Mouse (Mus musculus) embryo, embryonic 10 days (tissue): ENCODE measurements around the gene Xrcc2.

Experiments
- DNase-seq: peaks from one replicate; pipeline ENCODE4 v3.0.0-alpha.2; 2015; ENCODE audit warnings: low spot score

The Xrcc2 gene

DNA sequence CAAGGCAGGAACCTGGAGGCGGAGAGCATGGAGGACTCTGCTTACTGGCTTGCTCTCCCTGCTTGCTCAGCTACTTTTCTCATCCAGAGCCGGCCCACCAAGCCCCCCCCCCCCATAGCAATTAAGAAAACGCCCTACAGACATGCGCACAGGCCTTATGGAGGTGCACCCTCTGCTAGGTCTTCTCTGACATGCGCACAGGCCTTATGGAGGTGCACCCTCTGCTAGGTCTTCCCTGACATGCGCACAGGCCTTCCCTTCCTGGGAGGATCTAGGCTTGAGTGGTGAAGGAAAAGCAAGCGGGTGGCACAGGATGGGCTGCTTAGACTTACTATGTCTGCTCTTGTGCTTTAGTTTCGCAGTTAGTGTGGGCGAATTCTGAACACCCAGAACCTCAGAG is 37.3 kb downstream of the Xrcc2 start:
- no peak for DNase-seq

DNA sequence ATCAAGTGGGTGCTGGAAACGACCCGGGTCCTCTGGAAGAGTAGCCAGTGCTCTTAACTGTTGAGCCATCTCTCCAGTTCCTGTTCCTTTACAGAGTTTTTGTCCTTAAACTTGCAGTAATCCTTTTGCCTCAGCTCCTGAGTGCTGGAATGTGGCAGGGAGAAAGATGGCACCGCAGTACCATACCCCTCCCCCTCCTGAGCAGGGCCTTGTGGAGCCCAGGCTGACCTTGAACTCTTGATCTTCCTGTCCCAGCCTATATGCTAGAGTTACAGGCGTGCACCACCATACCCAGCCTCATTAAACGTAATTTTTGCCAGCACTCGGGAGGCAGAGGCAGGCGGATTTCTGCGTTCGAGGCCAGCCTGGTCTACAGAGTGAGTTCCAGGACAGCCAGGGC is 38.9 kb downstream of the Xrcc2 start:
- no peak for DNase-seq

DNA sequence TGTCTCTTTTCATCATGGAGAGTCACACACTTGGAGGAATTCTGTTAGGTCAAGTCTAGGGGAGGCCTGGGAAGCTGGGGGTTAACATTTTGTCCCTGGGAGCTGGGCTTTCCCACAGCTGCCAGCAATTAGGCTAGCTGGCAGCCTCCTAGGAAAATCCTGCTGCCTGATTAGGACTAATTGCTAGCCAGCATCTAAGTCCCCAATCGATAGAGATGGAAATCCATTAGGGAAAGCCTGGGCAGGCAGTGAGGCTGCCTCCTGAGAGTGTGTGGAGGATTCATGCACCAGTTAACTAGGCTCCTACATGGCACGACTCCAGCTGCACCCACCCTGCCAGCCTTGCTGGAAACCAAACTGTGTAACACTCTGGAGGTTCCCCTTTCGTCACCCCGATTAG is 39.5 kb downstream of the Xrcc2 start:
- DNase-seq = peak; percentile 35

DNA sequence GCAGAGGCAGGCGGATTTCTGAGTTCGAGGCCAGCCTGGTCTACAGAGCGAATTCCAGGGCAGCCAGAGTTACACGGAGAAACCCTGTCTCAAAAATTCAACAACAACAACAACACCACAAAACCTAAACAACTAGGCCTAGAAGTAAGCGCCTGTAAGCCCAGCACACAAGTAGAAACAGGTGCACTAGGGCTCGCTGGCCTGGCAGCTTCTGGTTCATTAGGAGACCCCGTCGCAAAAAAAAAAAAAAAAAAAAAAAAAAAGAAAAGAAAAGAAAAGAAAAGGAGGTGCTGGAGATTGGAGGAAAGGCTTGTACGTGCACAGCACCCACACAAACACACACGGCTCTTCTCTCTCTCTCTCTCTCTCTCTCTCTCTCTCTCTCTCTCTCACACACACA is 40.1 kb downstream of the Xrcc2 start:
- no peak for DNase-seq

DNA sequence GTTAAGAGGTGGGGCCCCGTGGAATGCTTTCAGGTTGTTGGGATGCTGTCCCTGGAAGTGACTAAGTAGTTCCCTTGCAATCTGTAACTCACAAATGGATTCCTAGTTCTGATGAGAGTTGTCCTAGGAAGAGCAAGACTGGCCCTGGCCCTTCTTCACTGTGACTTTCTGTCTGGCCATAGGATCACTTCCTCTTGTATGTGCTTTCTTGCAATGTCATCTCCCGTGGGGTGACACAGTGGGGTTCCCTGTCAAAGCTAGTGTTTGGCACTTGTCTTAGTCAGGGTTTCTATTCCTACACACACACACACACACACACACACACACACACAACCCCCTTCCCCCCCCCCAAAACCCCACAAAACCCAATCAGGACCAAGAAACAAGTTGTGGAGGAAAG is 42.5 kb downstream of the Xrcc2 start:
- DNase-seq = no peak

DNA sequence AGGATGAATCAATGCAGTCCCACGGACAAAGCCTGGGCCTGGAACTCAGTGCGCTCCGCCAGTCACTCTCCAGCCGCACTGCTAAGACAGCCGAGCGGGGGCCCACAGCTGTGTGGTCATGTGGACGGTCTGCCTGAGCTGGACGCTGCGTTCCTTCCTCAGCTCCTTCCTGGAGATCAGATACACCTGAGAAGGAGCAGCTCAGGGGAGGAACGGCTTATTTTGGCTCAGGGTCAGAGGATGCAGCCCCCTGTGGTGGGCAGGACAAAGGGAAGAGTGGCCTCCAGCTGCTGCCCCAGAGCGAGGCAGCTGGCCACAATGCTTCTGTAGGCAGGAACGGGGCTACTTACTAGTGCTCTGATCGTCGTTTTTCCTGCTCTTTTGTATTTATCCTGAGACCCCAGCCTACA is 51.0 kb downstream of the Xrcc2 start:
- peak; percentile 72 for DNase-seq

DNA sequence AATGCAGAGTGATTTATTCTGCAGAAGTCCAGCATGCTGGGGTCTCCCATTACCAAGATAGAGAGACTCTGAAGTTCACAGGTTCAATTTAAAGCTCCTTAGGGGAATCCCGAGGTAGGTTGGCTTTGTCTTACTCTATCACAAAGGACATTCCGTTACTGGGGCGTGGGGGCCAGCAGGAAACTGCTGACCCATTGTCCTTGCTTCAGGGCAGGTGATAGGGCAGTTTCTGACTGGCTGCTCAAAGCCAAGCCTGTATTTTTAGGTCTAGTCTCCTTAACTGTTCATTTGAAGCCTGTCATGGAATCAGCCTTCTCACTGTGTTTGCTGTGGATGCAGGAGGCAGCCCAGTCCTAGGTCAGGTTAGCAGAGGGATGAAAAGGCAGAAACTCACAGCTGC is 52.2 kb downstream of the Xrcc2 start:
- DNase-seq = no peak

DNA sequence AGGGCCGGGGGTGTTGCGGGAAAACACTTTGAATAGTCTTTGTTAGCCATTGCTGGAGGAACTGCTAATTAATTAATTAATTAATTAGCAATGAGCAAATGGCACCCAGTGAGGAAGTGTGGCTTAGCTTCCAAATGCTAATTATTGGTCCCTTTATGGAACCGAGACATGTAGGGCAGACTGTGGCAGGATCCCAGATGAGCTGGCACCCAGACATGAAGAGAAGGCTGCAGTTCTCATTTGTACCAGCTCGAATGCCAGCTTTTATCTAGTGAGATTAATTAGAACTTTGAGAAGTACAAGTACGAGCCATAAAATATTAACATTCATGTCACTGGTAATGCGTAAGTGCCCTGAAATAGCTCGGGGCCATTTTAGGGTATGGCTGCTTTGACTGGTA is 53.2 kb downstream of the Xrcc2 start:
- DNase-seq = no peak

DNA sequence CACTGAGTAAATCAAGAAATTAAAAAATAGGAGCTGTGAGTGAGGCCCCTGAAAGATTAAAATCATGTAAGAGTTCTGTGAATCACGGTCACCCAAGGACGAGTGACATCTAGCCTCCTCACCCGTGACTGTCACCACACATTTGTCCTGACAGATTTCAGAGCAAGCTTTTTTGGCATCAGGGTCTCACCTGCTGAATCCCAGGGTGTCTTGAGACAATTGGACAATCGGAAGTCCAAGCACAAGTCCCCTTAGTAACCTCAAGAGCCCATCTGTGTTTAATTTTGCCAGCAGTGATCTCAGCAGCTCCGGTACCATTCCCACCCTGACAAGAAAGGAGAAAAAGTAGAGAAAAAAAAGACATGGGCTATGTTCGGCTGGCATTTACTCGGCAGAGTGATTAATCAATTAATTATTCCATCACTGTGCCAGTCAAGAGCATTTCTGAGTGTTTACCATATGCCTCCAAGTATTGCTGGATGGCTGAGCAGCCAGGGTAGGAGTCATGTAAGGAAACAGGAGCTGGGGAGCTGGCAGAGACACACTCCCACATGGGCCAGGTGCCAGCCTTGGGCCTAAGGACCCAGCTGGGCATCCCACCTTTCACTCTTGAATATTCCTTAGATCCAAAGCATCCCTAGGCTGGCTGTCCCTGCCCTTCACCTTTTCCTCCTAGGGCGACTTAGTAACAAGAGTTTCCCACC is 59.8 kb downstream of the Xrcc2 start:
- DNase-seq = no peak

DNA sequence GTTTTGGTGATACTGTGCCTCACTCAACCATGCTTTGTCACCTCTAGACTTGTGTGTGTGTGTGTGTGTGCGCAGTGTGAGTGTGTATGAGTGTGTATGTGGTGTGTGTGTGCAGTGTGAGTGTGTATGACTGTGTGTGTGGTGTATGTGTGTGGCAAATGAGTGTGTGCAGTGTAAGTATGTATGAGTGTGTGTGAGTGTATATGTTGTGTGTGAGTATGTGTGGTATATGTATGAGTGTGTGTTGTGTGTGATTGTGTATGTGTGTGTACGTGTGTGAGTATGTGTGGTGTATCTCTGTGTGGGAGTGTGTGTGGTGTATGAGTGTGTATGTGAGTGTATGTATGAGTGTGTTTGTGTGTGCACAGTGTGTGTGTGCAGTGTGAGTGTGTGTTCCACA is 61.1 kb downstream of the Xrcc2 start:
- no peak for DNase-seq

DNA sequence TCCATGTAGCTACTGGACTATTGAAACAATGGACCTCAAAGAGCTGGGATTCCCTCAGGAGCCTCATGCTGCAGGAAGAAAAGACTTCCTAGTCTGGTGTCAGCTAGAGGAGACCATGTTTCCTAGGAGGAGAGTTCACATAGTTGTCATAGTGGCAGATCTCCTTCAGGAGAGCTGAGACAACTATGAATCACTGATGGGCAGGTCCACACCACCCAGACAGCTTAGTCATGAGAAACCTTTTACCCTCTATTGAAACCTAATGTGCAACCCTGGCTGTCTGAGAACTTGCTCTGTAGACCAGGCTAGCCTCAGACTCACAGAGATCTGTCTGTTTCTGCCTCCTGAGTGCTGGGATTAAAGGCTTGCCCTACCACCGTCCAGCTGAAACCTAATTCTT is 62.9 kb downstream of the Xrcc2 start:
- DNase-seq = no peak
